Mouse (Mus musculus) hindbrain, embryonic 14.5 days (tissue): ENCODE results near the gene Ube2g1. TPM values are rescaled to one million over a fixed set of nuclear protein-coding genes. Genes with fewer than 3 reads are reported as not detected.

Experiments
- ATAC-seq: fragments of 200-750 bp; cut with Nextera tagmentation; 2 replicates; pipeline ENCODE4 v1.8.0; 2017; ENCODE audit warnings: moderate number of reproducible peaks, mild to moderate bottlenecking, moderate TSS enrichment, moderate library complexity; ENCODE audit not compliant: low FRiP score
- DNase-seq: peaks from one replicate; pipeline ENCODE4 v3.0.0-alpha.2; 2015; ENCODE audit warnings: low spot score
- H3K27ac ChIP-seq: fragments of 300-500 bp; sonication (generic); 2 replicates; pipeline ENCODE4 v1.5.1; 2014; ENCODE audit warnings: mild to moderate bottlenecking, moderate library complexity
- H3K27me3 ChIP-seq: fragments of 300-500 bp; sonication (generic); 2 replicates; pipeline ENCODE4 v1.6.1; 2014; ENCODE audit warnings: mild to moderate bottlenecking, low read length, mixed read lengths; ENCODE audit not compliant: control insufficient read depth, insufficient read depth
- H3K36me3 ChIP-seq: fragments of 300-500 bp; sonication (generic); replicated peaks from 2 replicates; pipeline ENCODE4 v1.6.1; 2014; ENCODE audit not compliant: control insufficient read depth, insufficient read depth
- H3K4me1 ChIP-seq: fragments of 300-500 bp; sonication (generic); replicated peaks from 2 replicates; pipeline ENCODE4 v1.6.1; 2014; ENCODE audit warnings: antibody characterized with exemption, low read length, mixed read lengths; ENCODE audit not compliant: control insufficient read depth, insufficient read depth
- H3K4me2 ChIP-seq: fragments of 300-500 bp; sonication (generic); replicated peaks from 2 replicates; pipeline ENCODE4 v1.6.1; 2014; ENCODE audit warnings: mild to moderate bottlenecking, moderate library complexity
- H3K4me3 ChIP-seq: fragments of 300-500 bp; sonication (generic); replicated peaks from 2 replicates; pipeline ENCODE4 v1.5.1; 2014; ENCODE audit warnings: mild to moderate bottlenecking, low read length
- H3K9ac ChIP-seq: fragments of 300-500 bp; sonication (generic); 2 replicates; pipeline ENCODE4 v1.6.1; 2014
- H3K9me3 ChIP-seq: fragments of 300-500 bp; sonication (generic); 2 replicates; pipeline ENCODE4 v1.6.1; 2016; ENCODE audit warnings: low read length; ENCODE audit not compliant: control insufficient read depth
- WGBS: fragments of 180-500 bp; shearing (Covaris S2); extraction: QIAGEN DNeasy Blood & Tissue Kit; methylation state at CpG from one replicate; pipeline ENCODE4 v1.1.7; 2014; 5-methylcytosine and 5-hydroxymethylcytosine counted together
- polyA plus RNA-seq: library from polyadenylated mRNA; unstranded; fragments of >200 nt; fragmentation: Nextera tagmentation; extraction: Ambion mirVana; gene quantifications from 2 replicates; pipeline ENCODE4 v1.2.1, GENCODE M21; 2014

Gene Ube2g1
- polyA plus RNA-seq, 1 experiment from 2014 or later: 92.9 TPM

- Histone ChIP-seq H3K27ac (no peak overlapping the region), H3K9ac (no peak overlapping the region), H3K27me3 (no peaks in the 10 kb centered on the region), H3K9me3 (no peaks in the 10 kb centered on the region), H3K4me3 (no peak overlapping the region), H3K36me3 (peaks cover 38% of the 10 kb centered on the region), H3K4me2 (no peak overlapping the region), H3K4me1 (no peaks in the 10 kb centered on the region)
- no peak for ATAC-seq
- DNase-seq: no peak
- WGBS: 93% methylated on average over 2 of the region's 2 CpGs
Observed at GRCm38 (mm10) chr11:72683402-72683801, 76.3 kb downstream of the Ube2g1 start.

- no peak overlapping the region for H3K9ac ChIP-seq
- peaks cover 17% of the 10 kb centered on the region for H3K4me1 ChIP-seq
- no peak overlapping the region for H3K4me2 ChIP-seq
- no peaks in the 10 kb centered on the region for H3K27me3 ChIP-seq
- H3K4me3 ChIP-seq: no peak overlapping the region
- DNase-seq: no peak
- no peaks in the 10 kb centered on the region for H3K9me3 ChIP-seq
- peaks cover 33% of the 10 kb centered on the region for H3K36me3 ChIP-seq
- no peak overlapping the region for H3K27ac ChIP-seq
- ATAC-seq: no peak
Observed at GRCm38 (mm10) chr11:72686697-72687096, 79.6 kb downstream of the Ube2g1 start.

GRCm38 (mm10) chr11:72688242-72688641, 81.2 kb downstream of the Ube2g1 start:
- H3K27ac ChIP-seq: no peak overlapping the region
- 10% methylated on average over 5 of the region's 5 CpGs for WGBS
- H3K36me3 ChIP-seq: peaks cover 26% of the 10 kb centered on the region
- no peak overlapping the region for H3K9ac ChIP-seq
- no peak overlapping the region for H3K4me3 ChIP-seq
- no peak overlapping the region for H3K4me2 ChIP-seq
- H3K27me3 ChIP-seq: no peaks in the 10 kb centered on the region
- ATAC-seq: no peak
- H3K4me1 ChIP-seq: peaks cover 25% of the 10 kb centered on the region
- DNase-seq: no peak
- H3K9me3 ChIP-seq: no peaks in the 10 kb centered on the region

GRCm38 (mm10) chr11:72689115-72689514, 82.0 kb downstream of the Ube2g1 start:
- H3K9me3 ChIP-seq: no peaks in the 10 kb centered on the region
- no peak overlapping the region for H3K27ac ChIP-seq
- peak overlapping the region; percentile 81 for H3K9ac ChIP-seq
- H3K27me3 ChIP-seq: no peaks in the 10 kb centered on the region
- H3K36me3 ChIP-seq: peaks cover 20% of the 10 kb centered on the region
- no peak for DNase-seq
- 71% methylated on average over 3 of the region's 3 CpGs for WGBS
- no peak for ATAC-seq
- peak overlapping the region; percentile 68 for H3K4me2 ChIP-seq
- H3K4me1 ChIP-seq: peaks cover 25% of the 10 kb centered on the region
- H3K4me3 ChIP-seq: peak overlapping the region; percentile 53

GRCm38 (mm10) chr11:72689551-72690510, 82.7 kb downstream of the Ube2g1 start, which contains the start of gene Ankfy1:
TSS of gene Ankfy1 (plus strand) at chr11:72690006.
- Histone ChIP-seq H3K9ac (peak within 1 kb of the TSS; percentile 81), H3K4me1 (peaks cover 25% of the 10 kb centered on the region), H3K4me2 (peak within 1 kb of the TSS; percentile 68), H3K36me3 (peaks cover 14% of the 10 kb centered on the region), H3K4me3 (peak within 1 kb of the TSS; percentile 53), H3K27ac (peak within 1 kb of the TSS; percentile 89), H3K27me3 (no peaks in the 10 kb centered on the region), H3K9me3 (no peaks in the 10 kb centered on the region)
- DNase-seq: peak; percentile 98
- ATAC-seq: peak; percentile 97
- WGBS: under 1% methylated on average over 56 of the region's 56 CpGs

GRCm38 (mm10) chr11:72692353-72692752, 85.3 kb downstream of the Ube2g1 start:
- Histone ChIP-seq H3K4me1 (peaks cover 25% of the 10 kb centered on the region), H3K4me3 (no peak overlapping the region), H3K9me3 (no peaks in the 10 kb centered on the region), H3K27me3 (no peaks in the 10 kb centered on the region), H3K27ac (no peak overlapping the region), H3K9ac (no peak overlapping the region), H3K4me2 (no peak overlapping the region), H3K36me3 (peaks cover 7% of the 10 kb centered on the region)
- 84% methylated on average over 4 of the region's 4 CpGs for WGBS
- no peak for ATAC-seq
- no peak for DNase-seq

GRCm38 (mm10) chr11:72695025-72695424, 87.9 kb downstream of the Ube2g1 start:
- H3K9me3 ChIP-seq: no peaks in the 10 kb centered on the region
- 94% methylated on average over 3 of the region's 3 CpGs for WGBS
- H3K36me3 ChIP-seq: no peaks in the 10 kb centered on the region

GRCm38 (mm10) chr11:72696368-72696971, 89.4 kb downstream of the Ube2g1 start:
- ATAC-seq (no peak), DNase-seq (no peak)
- Histone ChIP-seq H3K9me3 (no peaks in the 10 kb centered on the region), H3K9ac (no peak overlapping the region), H3K27me3 (no peaks in the 10 kb centered on the region), H3K4me3 (no peak overlapping the region), H3K36me3 (no peaks in the 10 kb centered on the region; the same call in 1 of the 2 replicates), H3K4me1 (peaks cover 10% of the 10 kb centered on the region), H3K4me2 (no peak overlapping the region), H3K27ac (no peak overlapping the region)
- 94% methylated on average over 2 of the region's 2 CpGs for WGBS

More at GRCm38 (mm10) chr11:72695025-72695424, 87.9 kb downstream of the Ube2g1 start:
- no peak overlapping the region for H3K9ac ChIP-seq
- H3K4me3 ChIP-seq: no peak overlapping the region
- no peak for ATAC-seq
- H3K27ac ChIP-seq: no peak overlapping the region
- H3K4me2 ChIP-seq: no peak overlapping the region
- H3K4me1 ChIP-seq: peaks cover 20% of the 10 kb centered on the region
- no peaks in the 10 kb centered on the region for H3K27me3 ChIP-seq
- no peak for DNase-seq

- no peaks in the 10 kb centered on the region for H3K27me3 ChIP-seq
- no peaks in the 10 kb centered on the region; the same call in 1 of the 2 replicates for H3K36me3 ChIP-seq
- no peak overlapping the region for H3K9ac ChIP-seq
- H3K27ac ChIP-seq: no peak overlapping the region
- peaks cover 4% of the 10 kb centered on the region; the same call in 1 of the 2 replicates for H3K4me1 ChIP-seq
- H3K9me3 ChIP-seq: no peaks in the 10 kb centered on the region
- no peak overlapping the region for H3K4me3 ChIP-seq
- ATAC-seq (no peak), DNase-seq (no peak)
- no peak overlapping the region for H3K4me2 ChIP-seq
Observed at GRCm38 (mm10) chr11:72697323-72697722, 90.2 kb downstream of the Ube2g1 start.
